Mouse (Mus musculus) MEL (cell line): Measurements from ENCODE around the gene Fam208a. TPM values are rescaled to one million over a fixed set of nuclear protein-coding genes. Genes with fewer than 3 reads are reported as not detected.
A peak's percentile ranks its signal among the peaks of the same experiment; 100 is the strongest.

Experiments
- DNase-seq: peaks from one replicate; pipeline ENCODE4 v3.0.0; 2011; ENCODE audit warnings: low read depth, low spot score
- H3K27ac ChIP-seq: 2 replicates; pipeline ENCODE4 v1.5.1; 2012; ENCODE audit warnings: low read depth, mild to moderate bottlenecking, control low read depth, low read length, moderate library complexity; ENCODE audit not compliant: control insufficient read depth
- H3K27me3 ChIP-seq, 2 experiments: fragments of 150-350 bp in 1 of 2; sonication (generic) in 1 of 2; 2 replicates each; pipeline ENCODE4 v1.6.1; 2012; ENCODE audit warnings: low read length in 2 of 2, mild to moderate bottlenecking in 2 of 2, improper control_type of control experiment in 1 of 2, moderate library complexity in 1 of 2; ENCODE audit not compliant: insufficient read depth in 2 of 2, control insufficient read depth in 1 of 2
- H3K36me3 ChIP-seq, 2 experiments: 2 replicates each; pipeline ENCODE4 v1.6.1; 2012 to 2014; ENCODE audit warnings: low read length in 2 of 2, improper control_type of control experiment in 1 of 2, inconsistent platforms in 1 of 2, mild to moderate bottlenecking in 1 of 2; ENCODE audit not compliant: insufficient read depth in 2 of 2, control insufficient read depth in 1 of 2
- H3K4me1 ChIP-seq, 2 experiments: fragments of 150-350 bp in 1 of 2; sonication (generic) in 1 of 2; 2 replicates each; pipeline ENCODE4 v1.6.1; 2012; ENCODE audit warnings: low read length in 2 of 2, improper control_type of control experiment in 1 of 2, mild to moderate bottlenecking in 1 of 2; ENCODE audit not compliant: insufficient read depth in 2 of 2, control insufficient read depth in 1 of 2
- H3K4me3 ChIP-seq, 2 experiments: fragments of 150-350 bp in 1 of 2; sonication (generic) in 1 of 2; 2 replicates each; pipeline ENCODE4 v1.5.1; 2012; ENCODE audit warnings: low read depth in 2 of 2, low read length in 2 of 2, mild to moderate bottlenecking in 2 of 2, moderate library complexity in 2 of 2, control low read depth in 1 of 2, improper control_type of control experiment in 1 of 2; ENCODE audit not compliant: control insufficient read depth in 1 of 2, insufficient read depth in 1 of 2
- H3K79me2 ChIP-seq: 2 replicates; pipeline ENCODE4 v1.6.1; 2012; ENCODE audit warnings: mild to moderate bottlenecking, low read length, moderate library complexity; ENCODE audit not compliant: control insufficient read depth, poor library complexity, insufficient read depth
- H3K9ac ChIP-seq: 2 replicates; pipeline ENCODE4 v1.6.1; 2012; ENCODE audit warnings: low read depth, mild to moderate bottlenecking, control low read depth, low read length, moderate library complexity; ENCODE audit not compliant: control insufficient read depth, poor library complexity, severe bottlenecking
- H3K9me3 ChIP-seq: fragments of 150-350 bp; sonication (generic); replicated peaks from 2 replicates; pipeline ENCODE4 v1.6.1; 2012; ENCODE audit warnings: mild to moderate bottlenecking, low read length, improper control_type of control experiment, moderate library complexity; ENCODE audit not compliant: insufficient read depth
- CHD1 ChIP-seq: IDR thresholded peaks from 2 replicates; pipeline ENCODE4 v1.6.1; 2012; ENCODE audit warnings: low read depth, mild to moderate bottlenecking, inconsistent platforms, low read length, improper control_type of control experiment
- CHD2 ChIP-seq: IDR thresholded peaks from 2 replicates; pipeline ENCODE4 v1.6.1; 2011; ENCODE audit warnings: low read length, improper control_type of control experiment
- CTCF ChIP-seq, 3 experiments: IDR thresholded peaks in 2 of 3; conservative IDR thresholded peaks in 1 of 3; 2 replicates each; pipeline ENCODE4 v1.5.1; 2011 to 2012; ENCODE audit warnings: low read length in 3 of 3, low read depth in 2 of 3, mild to moderate bottlenecking in 2 of 3, improper control_type of control experiment in 1 of 3, inconsistent platforms in 1 of 3, mixed read lengths in 1 of 3, moderate library complexity in 1 of 3; ENCODE audit not compliant: control insufficient read depth in 1 of 3, insufficient read depth in 1 of 3, poor library complexity in 1 of 3, severe bottlenecking in 1 of 3
- ELF1 ChIP-seq: IDR thresholded peaks from 2 replicates; pipeline ENCODE4 v1.6.1; 2014; ENCODE audit warnings: low read depth, mild to moderate bottlenecking, inconsistent platforms, low read length, improper control_type of control experiment, moderate library complexity
- EP300 ChIP-seq, 2 experiments: IDR thresholded peaks; 2 replicates each; pipeline ENCODE4 v1.6.1; 2011; ENCODE audit warnings: improper control_type of control experiment in 2 of 2, low read length in 2 of 2, low read depth in 1 of 2, mild to moderate bottlenecking in 1 of 2
- HCFC1 ChIP-seq: IDR thresholded peaks from 2 replicates; pipeline ENCODE4 v1.6.1; 2012; ENCODE audit warnings: low read depth, mild to moderate bottlenecking, inconsistent platforms, low read length, improper control_type of control experiment, moderate library complexity
- JUND ChIP-seq: IDR thresholded peaks from 2 replicates; pipeline ENCODE4 v1.6.1; 2011; ENCODE audit warnings: low read depth, mild to moderate bottlenecking, improper control_type of control experiment, low read length
- KAT2A ChIP-seq: conservative IDR thresholded peaks from 2 replicates; pipeline ENCODE4 v1.6.1; 2012; ENCODE audit warnings: low read depth, low read length, improper control_type of control experiment, inconsistent platforms
- MEF2A ChIP-seq: IDR thresholded peaks from 2 replicates; pipeline ENCODE4 v1.6.1; 2014; ENCODE audit warnings: low read depth, mild to moderate bottlenecking, inconsistent platforms, low read length, improper control_type of control experiment; ENCODE audit not compliant: poor library complexity, insufficient replicate concordance, severe bottlenecking; ENCODE audit errors: extremely low read depth
- MXI1 ChIP-seq: IDR thresholded peaks from 2 replicates; pipeline ENCODE4 v1.6.1; 2011; ENCODE audit warnings: mild to moderate bottlenecking, low read depth, low read length, improper control_type of control experiment
- MYC ChIP-seq: IDR thresholded peaks from 2 replicates; pipeline ENCODE4 v1.6.1; 2011; ENCODE audit warnings: low read depth, mild to moderate bottlenecking, low read length, improper control_type of control experiment, moderate library complexity
- POLR2A ChIP-seq, 2 experiments: IDR thresholded peaks; 2 replicates each; pipeline ENCODE4 v1.6.1; 2011 to 2012; ENCODE audit warnings: low read length in 2 of 2, mild to moderate bottlenecking in 2 of 2, control low read depth in 1 of 2, improper control_type of control experiment in 1 of 2, low read depth in 1 of 2, moderate library complexity in 1 of 2; ENCODE audit not compliant: control insufficient read depth in 1 of 2, insufficient read depth in 1 of 2, poor library complexity in 1 of 2
- POLR2AphosphoS5 ChIP-seq: IDR thresholded peaks from 2 replicates; pipeline ENCODE4 v1.6.1; 2012; ENCODE audit warnings: low read depth, borderline replicate concordance, mild to moderate bottlenecking, inconsistent platforms, low read length, moderate library complexity, mixed read lengths
- RAD21 ChIP-seq: IDR thresholded peaks from 2 replicates; pipeline ENCODE4 v1.6.1; 2011; ENCODE audit warnings: mild to moderate bottlenecking, low read depth, low read length, improper control_type of control experiment
- RCOR1 ChIP-seq: IDR thresholded peaks from 2 replicates; pipeline ENCODE4 v1.6.1; 2012; ENCODE audit warnings: low read depth, mild to moderate bottlenecking, inconsistent platforms, low read length, improper control_type of control experiment
- SIN3A ChIP-seq: IDR thresholded peaks from 2 replicates; pipeline ENCODE4 v1.6.1; 2012; ENCODE audit warnings: low read length, improper control_type of control experiment, inconsistent platforms
- SMC3 ChIP-seq: IDR thresholded peaks from 2 replicates; pipeline ENCODE4 v1.6.1; 2011; ENCODE audit warnings: low read depth, low read length, improper control_type of control experiment
- TAL1 ChIP-seq: IDR thresholded peaks from 2 replicates; pipeline ENCODE4 v1.6.1; 2012; ENCODE audit warnings: mild to moderate bottlenecking, inconsistent platforms, low read length, moderate library complexity, mixed read lengths
- TBP ChIP-seq: IDR thresholded peaks from 2 replicates; pipeline ENCODE4 v1.8.0; 2011; ENCODE audit warnings: low read depth, low read length, improper control_type of control experiment
- TCF12 ChIP-seq: IDR thresholded peaks from 2 replicates; pipeline ENCODE4 v1.6.1; 2014; ENCODE audit warnings: low read depth, mild to moderate bottlenecking, inconsistent platforms, low read length, improper control_type of control experiment, moderate library complexity
- USF2 ChIP-seq, 2 experiments: IDR thresholded peaks; 2 replicates each; pipeline ENCODE4 v1.6.1; 2011 to 2012; ENCODE audit warnings: improper control_type of control experiment in 2 of 2, low read length in 2 of 2, borderline replicate concordance in 1 of 2, inconsistent platforms in 1 of 2, low read depth in 1 of 2, mild to moderate bottlenecking in 1 of 2; ENCODE audit not compliant: insufficient read depth in 1 of 2
- ZKSCAN1 ChIP-seq: IDR thresholded peaks from 2 replicates; pipeline ENCODE4 v1.6.1; 2012; ENCODE audit warnings: low read depth, mild to moderate bottlenecking, inconsistent platforms, low read length, improper control_type of control experiment, moderate library complexity
- ZNF384 ChIP-seq: IDR thresholded peaks from 2 replicates; pipeline ENCODE4 v1.6.1; 2012; ENCODE audit warnings: low read depth, mild to moderate bottlenecking, inconsistent platforms, low read length, improper control_type of control experiment
- polyA plus RNA-seq, 2 experiments: library from polyadenylated mRNA; stranded (reverse) in 1 of 2; unstranded in 1 of 2; fragments of >175 nt in 1 of 2; fragments of >200 nt in 1 of 2; gene quantifications; 2 replicates each; pipeline versions ENCODE4 v1.2.1 to v1.2.4; 2012; ENCODE audit warnings: low replicate concordance in 2 of 2, low read depth in 1 of 2; ENCODE audit not compliant: insufficient read length in 2 of 2, insufficient read depth in 1 of 2, missing spikeins in 1 of 2
- total RNA-seq: library from RNA; depleted of rRNA; stranded (reverse); fragments of 300-350 nt; gene quantifications from 2 replicates; pipeline ENCODE4 v1.2.3, GENCODE M21; 2012

Gene Fam208a
- total and polyA plus RNA-seq, 3 experiments, result 3.2 to 25.4 (median 8.7) TPM

DNA sequence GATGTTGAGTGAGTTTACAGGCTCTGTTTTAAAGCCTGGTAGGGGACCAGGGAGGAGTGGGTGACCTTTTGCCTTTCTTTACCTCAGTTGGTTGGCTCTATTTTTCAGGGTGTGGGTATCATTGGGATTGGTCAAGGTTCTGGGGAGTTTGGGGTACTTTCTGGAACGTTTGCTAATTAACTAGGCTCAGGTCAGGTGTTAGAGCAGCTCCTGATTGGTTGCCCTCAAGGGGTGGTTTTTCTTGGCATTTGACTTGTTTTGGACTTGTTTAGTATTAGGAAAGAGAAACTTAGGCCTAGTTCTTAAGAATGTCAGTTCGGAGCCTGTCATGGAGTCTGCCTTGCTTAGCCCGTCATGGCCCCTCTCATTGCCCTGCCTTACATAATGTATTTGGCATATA lies 8.2 kb downstream of the Fam208a start:
- Histone ChIP-seq H3K27me3 (no peaks in the 10 kb centered on the region), H3K4me3 (no peak overlapping the region), H3K79me2 (peaks cover 6% of the 10 kb centered on the region), H3K27ac (no peak overlapping the region), H3K9ac (no peak overlapping the region), H3K36me3 (peaks cover 6 to 9% of the 10 kb centered on the region in 2 experiments; a peak in 2 of 4 replicates), H3K4me1 (no peaks in the 10 kb centered on the region), H3K9me3 (no peaks in the 10 kb centered on the region)
- no peak for DNase-seq
- TF ChIP-seq POLR2A (IDR thresholded peaks at IDR 0.05; ENCODE audit: control insufficient read depth in 1 of 2, insufficient read depth in 1 of 2, low read depth in 1 of 2, low read length in 2 of 2, poor library complexity in 1 of 2) (no peak), USF2 (IDR thresholded peaks at IDR 0.05; ENCODE audit: borderline replicate concordance in 1 of 2, insufficient read depth in 1 of 2, low read depth in 1 of 2, low read length in 2 of 2) (no peak), ELF1 (no peak)

DNA sequence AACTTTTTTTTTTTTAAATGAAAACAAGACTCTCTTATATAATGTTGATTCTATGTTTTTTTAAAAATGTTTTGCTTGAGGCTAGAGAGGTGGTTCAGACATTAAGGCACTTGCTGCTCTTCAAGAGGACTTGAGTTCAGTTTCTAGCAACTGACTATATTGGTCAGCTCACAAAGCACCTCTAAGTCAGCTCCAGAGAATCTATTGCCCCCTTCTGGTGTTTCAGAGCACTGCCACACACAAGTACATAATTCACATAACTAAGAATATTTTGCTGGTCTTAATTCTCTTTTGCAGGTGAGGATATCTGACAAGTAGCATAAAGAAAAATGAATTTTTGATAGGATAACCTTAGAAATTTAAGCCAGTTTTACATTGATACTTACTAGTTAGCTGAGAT lies 12.3 kb downstream of the Fam208a start:
- Histone ChIP-seq H3K27ac (no peak overlapping the region), H3K79me2 (peaks cover 2% of the 10 kb centered on the region; the same call in 1 of the 2 replicates), H3K9me3 (no peaks in the 10 kb centered on the region), H3K27me3 (no peaks in the 10 kb centered on the region), H3K4me3 (no peak overlapping the region), H3K4me1 (no peaks in the 10 kb centered on the region), H3K9ac (no peak overlapping the region), H3K36me3 (peaks cover 5 to 16% of the 10 kb centered on the region in 2 experiments; a peak in 3 of 4 replicates)
- DNase-seq, result peak; percentile 56
- TF ChIP-seq RAD21, result peak; percentile 17; the same call in 1 of the 2 replicates
- no peak for TF ChIP-seq CHD1
- peak; percentile 48 for TF ChIP-seq SMC3
- TF ChIP-seq TBP, result no peak
- peak; percentile 10 to 56 (median 51); a peak in 4 of 6 replicates for TF ChIP-seq CTCF (IDR thresholded peaks at IDR 0.05 in 2 of 3, conservative IDR thresholded peaks at IDR 0.05 in 1 of 3; ENCODE audit: control insufficient read depth in 1 of 3, insufficient read depth in 1 of 3, low read depth in 2 of 3, low read length in 3 of 3, poor library complexity in 1 of 3, severe bottlenecking in 1 of 3)

DNA sequence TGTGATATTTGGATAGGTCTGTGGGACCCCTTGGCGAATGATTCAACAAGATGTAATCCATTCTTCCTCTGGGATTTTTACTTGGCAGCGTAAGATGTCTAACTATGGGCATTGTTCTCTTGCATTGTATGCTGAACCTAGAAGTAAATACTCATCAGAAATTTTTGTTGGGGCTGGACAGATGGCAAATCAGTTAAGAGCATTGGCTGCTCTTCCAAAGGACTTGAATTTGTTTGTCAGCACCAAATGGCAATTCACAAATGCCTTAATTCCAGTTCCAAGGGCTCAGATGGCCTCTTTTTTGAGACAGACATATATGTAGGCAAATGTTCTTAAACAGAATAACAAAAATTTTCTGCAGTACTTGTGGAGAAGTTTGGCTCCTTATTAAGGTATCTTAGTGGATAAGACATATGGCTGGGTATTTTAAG lies 16.2 kb downstream of the Fam208a start:
- Histone ChIP-seq H3K9ac (no peak overlapping the region), H3K27me3 (no peaks in the 10 kb centered on the region), H3K9me3 (no peaks in the 10 kb centered on the region), H3K4me3 (no peak overlapping the region), H3K4me1 (no peaks in the 10 kb centered on the region), H3K27ac (no peak overlapping the region), H3K36me3 (peaks cover 5 to 20% of the 10 kb centered on the region in 2 experiments; a peak in 3 of 4 replicates), H3K79me2 (no peaks in the 10 kb centered on the region)
- TF ChIP-seq MXI1 (no peak), ZKSCAN1 (no peak), POLR2AphosphoS5 (no peak), JUND (no peak), RCOR1 (no peak), SIN3A (no peak), MEF2A (no peak), TAL1 (no peak), RAD21 (no peak), CHD2 (no peak), TBP (no peak), ZNF384 (no peak), TCF12 (no peak), CTCF (IDR thresholded peaks at IDR 0.05 in 2 of 3, conservative IDR thresholded peaks at IDR 0.05 in 1 of 3; ENCODE audit: control insufficient read depth in 1 of 3, insufficient read depth in 1 of 3, low read depth in 2 of 3, low read length in 3 of 3, poor library complexity in 1 of 3, severe bottlenecking in 1 of 3) (no peak), USF2 (IDR thresholded peaks at IDR 0.05; ENCODE audit: borderline replicate concordance in 1 of 2, insufficient read depth in 1 of 2, low read depth in 1 of 2, low read length in 2 of 2) (no peak), EP300 (IDR thresholded peaks at IDR 0.05; ENCODE audit: low read depth in 1 of 2, low read length in 2 of 2) (no peak), KAT2A (no peak), POLR2A (IDR thresholded peaks at IDR 0.05; ENCODE audit: control insufficient read depth in 1 of 2, insufficient read depth in 1 of 2, low read depth in 1 of 2, low read length in 2 of 2, poor library complexity in 1 of 2) (no peak), HCFC1 (no peak), MYC (no peak)
- DNase-seq, result no peak
